Mouse (Mus musculus) bone marrow macrophage, adult 2 months (primary cell): ENCODE data around the gene 2200002J24Rik.

ENCODE experiments used
- CTCF ChIP-seq: IDR thresholded peaks from 2 replicates; pipeline ENCODE4 v1.5.1; 2012; ENCODE audit warnings: low read depth, mild to moderate bottlenecking, low read length, moderate library complexity
- POLR2A ChIP-seq: IDR thresholded peaks from 2 replicates; pipeline ENCODE4 v1.6.1; 2012; ENCODE audit warnings: mild to moderate bottlenecking, low read depth, low read length, borderline replicate concordance

DNA sequence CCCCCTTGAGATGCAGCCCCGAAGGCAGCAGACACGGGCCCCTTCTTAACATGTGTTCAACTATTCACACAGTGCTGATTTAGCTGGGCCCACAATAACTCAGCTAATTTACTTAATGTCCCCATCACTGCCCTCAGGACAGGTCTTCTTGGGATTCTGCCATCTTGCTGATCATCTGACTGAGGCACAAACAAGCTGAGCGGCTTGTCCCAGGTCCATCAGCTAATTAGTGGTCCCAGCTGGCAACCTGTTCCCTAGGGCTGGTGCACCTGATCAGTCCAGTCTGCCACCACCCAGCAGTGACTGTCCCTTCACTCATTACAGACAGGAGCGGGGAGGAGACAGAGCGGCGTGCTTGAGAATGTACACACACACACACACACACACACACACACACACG, 22.6 kb downstream of the 2200002J24Rik start:
- no peak for TF ChIP-seq CTCF
- TF ChIP-seq POLR2A = no peak
